Mouse (Mus musculus) bone marrow, adult 2 months (tissue): ENCODE measurements around the gene Cdk15.

Source experiments
- CTCF ChIP-seq: fragments of 200-500 bp; IDR thresholded peaks from 2 replicates; pipeline ENCODE4 v1.5.1; 2011; ENCODE audit warnings: low read length, control low read depth; ENCODE audit not compliant: control insufficient read depth, insufficient read depth
- POLR2A ChIP-seq: fragments of 200-500 bp; IDR thresholded peaks from 2 replicates; pipeline ENCODE4 v1.6.1; 2011; ENCODE audit warnings: low read depth, mild to moderate bottlenecking, control low read depth, low read length, borderline replicate concordance; ENCODE audit not compliant: control insufficient read depth

- TF ChIP-seq POLR2A (no peak), CTCF (no peak)
These were observed 12.9 kb upstream of the Cdk15 start for GRCm38 (mm10) chr1:59243770-59244169.
